ENCODE assay signal across 10 mouse cellular contexts in the genomic region with DNA sequence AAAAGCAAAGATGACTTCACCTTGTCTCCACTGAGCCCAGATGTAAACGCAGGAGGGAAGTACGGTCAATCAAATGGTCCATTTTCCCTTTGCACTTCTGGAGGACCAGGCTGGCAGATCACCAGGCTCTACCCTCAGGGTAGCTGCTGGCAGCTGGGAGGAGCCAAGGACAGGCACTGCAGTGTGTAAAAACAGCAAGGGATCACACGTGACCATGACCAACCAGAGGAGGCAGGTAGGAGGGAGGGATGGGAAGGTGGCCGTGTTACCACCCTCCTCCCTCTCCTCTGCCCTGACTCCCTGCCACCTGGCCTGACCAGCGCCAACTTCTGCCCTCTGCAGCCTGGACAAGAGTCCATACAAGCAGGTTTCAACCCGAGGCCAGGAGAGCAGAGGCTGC. TPM values are rescaled to one million over a fixed set of nuclear protein-coding genes. Genes with fewer than 3 reads are reported as not detected.
DNase-seq lines count a peak whose midpoint lies in the region; ATAC-seq lines count a peak whose summit lies in the region.
"Had no signal": no experiment of that assay in that cellular context is flagged by ENCODE, and none has a peak within 500 bp of the region (broad histone marks: within the 10 kb centered on the region; RNA-seq: fewer than 3 reads in every experiment).

No protein-coding gene starts in this region.

- H3K9me3 ChIP-seq in kidney, embryonic 14.5 days (ENCODE audit: control insufficient read depth, low read length), result no peaks in the 10 kb centered on the region
- no peaks in the 10 kb centered on the region for H3K9me3 ChIP-seq in hindbrain, embryonic 10.5 days
- H3K9me3 ChIP-seq in neural tube, embryonic 15.5 days (replicated peaks), result no peaks in the 10 kb centered on the region

- no peak overlapping the region for H3K4me2 ChIP-seq in kidney, embryonic 14.5 days (replicated peaks; ENCODE audit: low read depth, low read length)
- no peak overlapping the region for H3K4me2 ChIP-seq in neural tube, embryonic 15.5 days

- DNase-seq in kidney, adult 11 months, result peak; percentile 93
- DNase-seq in hindbrain, embryonic 10.5 days (ENCODE audit: low spot score), result no peak
- DNase-seq in kidney, postnatal 25 days, result peak; percentile 76 to 94
- no peak for DNase-seq in left cerebral cortex, adult 18-20 months (ENCODE audit: low spot score in 2 of 2)
- DNase-seq in ovary, postnatal 14 days (ENCODE audit: low spot score), result no peak
- DNase-seq: heart, postnatal 14 days had no signal

- H3K4me1 ChIP-seq in kidney, embryonic 14.5 days (ENCODE audit: control insufficient read depth, insufficient read depth, low read length), result peaks cover 49% of the 10 kb centered on the region
- peaks cover 98% of the 10 kb centered on the region for H3K4me1 ChIP-seq in hindbrain, embryonic 10.5 days (replicated peaks)
- H3K4me1 ChIP-seq in neural tube, embryonic 15.5 days, result peaks cover 93% of the 10 kb centered on the region

- no peak for ATAC-seq in kidney, embryonic 14.5 days (ENCODE audit: low FRiP score, low TSS enrichment)
- ATAC-seq in neural tube, embryonic 15.5 days (ENCODE audit: low FRiP score), result no peak
- ATAC-seq in frontal cortex, adult (ENCODE audit: low TSS enrichment), result no peak
- ATAC-seq: activated CD4-positive, CD25-positive, alpha-beta regulatory T cell, adult 4 months had no signal

- no peak overlapping the region for H3K27ac ChIP-seq in kidney, embryonic 14.5 days (ENCODE audit: low read depth, low read length)
- peak overlapping the region; percentile 96 for H3K27ac ChIP-seq in hindbrain, embryonic 10.5 days
- peak overlapping the region; percentile 90 for H3K27ac ChIP-seq in neural tube, embryonic 15.5 days (replicated peaks)

- H3K9ac ChIP-seq in kidney, embryonic 14.5 days (ENCODE audit: low read depth, low read length), result no peak overlapping the region
- H3K9ac ChIP-seq in neural tube, embryonic 15.5 days (replicated peaks), result no peak overlapping the region

- no peaks in the 10 kb centered on the region for H3K27me3 ChIP-seq in kidney, embryonic 14.5 days (ENCODE audit: control insufficient read depth, insufficient read depth, low read length)
- H3K27me3 ChIP-seq in hindbrain, embryonic 10.5 days (ENCODE audit: insufficient read depth, poor library complexity, severe bottlenecking), result 0 out of 2 replicates have a peak, but pooled peaks cover 2% of the 10 kb centered on the region
- H3K27me3 ChIP-seq in neural tube, embryonic 15.5 days (replicated peaks), result no peaks in the 10 kb centered on the region

- H3K4me3 ChIP-seq in kidney, embryonic 14.5 days (ENCODE audit: low read length), result no peak overlapping the region
- H3K4me3 ChIP-seq in hindbrain, embryonic 10.5 days, result no peak overlapping the region
- H3K4me3 ChIP-seq in neural tube, embryonic 15.5 days (replicated peaks), result no peak overlapping the region

- H3K36me3 ChIP-seq in kidney, embryonic 14.5 days (ENCODE audit: control insufficient read depth, insufficient read depth, low read length), result no peaks in the 10 kb centered on the region
- H3K36me3 ChIP-seq in hindbrain, embryonic 10.5 days, result no peaks in the 10 kb centered on the region
- H3K36me3 ChIP-seq in neural tube, embryonic 15.5 days, result no peaks in the 10 kb centered on the region

- WGBS in kidney, embryonic 14.5 days, result 75% methylated on average over 6 of the region's 6 CpGs
- 81% methylated on average over 6 of the region's 6 CpGs for WGBS in hindbrain, embryonic 10.5 days
- WGBS in neural tube, embryonic 15.5 days, result 48% methylated on average over 6 of the region's 6 CpGs

RNA-seq across cellular contexts. Expression of a gene that starts 59.7 kb away (rescaled TPM):
- polyA plus RNA-seq in kidney, embryonic 14.5 days (2014; fragmentation: Nextera tagmentation; extraction: Ambion mirVana), result 0.91 and 1.7 TPM in 2 replicates
- polyA plus RNA-seq in hindbrain, embryonic 10.5 days (2016; fragmentation: Nextera tagmentation; extraction: Ambion mirVana), result 0.33 and 0.47 TPM in 2 replicates
- polyA plus RNA-seq in neural tube, embryonic 15.5 days (2015; fragmentation: Nextera tagmentation; extraction: Ambion mirVana), result 0.31 and 0.83 TPM in 2 replicates
- 1 to 10 TPM; 3.1 to 4.0 TPM for total RNA-seq in left cerebral cortex, adult 18-20 months (2021)

Comparison
In these comparisons a context has a peak if more than half of its experiments do, and no peak if none do; other contexts are left out.
1. DNase-seq: peak in kidney, adult 11 months (single experiment) and kidney, postnatal 25 days (2 of 2); none in hindbrain, embryonic 10.5 days (single experiment), left cerebral cortex, adult 18-20 months (0 of 2) and ovary, postnatal 14 days (single experiment).